In the genomic region with DNA sequence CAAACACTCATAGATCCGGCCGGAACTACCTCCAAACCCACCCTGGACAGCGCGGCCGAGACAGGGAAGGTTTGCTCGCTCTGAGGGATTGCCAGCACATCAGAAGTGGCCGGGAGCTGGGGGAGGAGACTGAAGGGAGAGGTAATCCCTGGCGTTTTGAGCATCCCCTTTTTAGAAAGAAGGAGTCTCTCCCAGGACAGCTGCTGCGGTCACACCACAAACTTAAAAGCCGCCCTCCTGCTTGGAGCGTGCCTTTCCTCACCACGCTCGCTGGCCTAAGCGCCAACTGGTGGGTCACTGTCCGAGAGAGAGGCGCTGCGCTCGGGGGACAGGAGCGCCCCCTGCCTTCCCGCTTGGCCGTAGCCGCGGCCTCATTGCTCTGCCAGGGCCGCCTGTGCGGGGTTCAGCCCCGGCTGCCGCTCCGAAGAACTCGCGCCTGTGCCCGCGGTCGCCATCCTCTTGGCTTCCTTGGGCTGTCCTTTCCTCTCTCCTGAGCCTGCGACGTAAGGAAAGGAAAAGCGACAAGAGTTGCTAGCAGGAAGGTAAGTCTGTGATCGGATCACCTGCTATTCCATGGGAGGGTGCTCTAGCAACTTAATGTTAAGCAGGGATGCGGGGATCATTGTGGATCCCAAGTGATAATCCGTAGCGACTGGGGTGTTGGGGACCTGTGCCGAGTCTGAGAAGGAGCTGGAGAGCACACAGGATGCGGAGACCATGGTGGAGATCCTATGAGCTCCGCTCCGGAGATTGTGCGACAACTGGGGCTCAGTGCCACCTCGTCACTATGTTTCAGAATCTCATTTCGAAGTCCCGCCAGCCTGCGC, we compare ENCODE assay signal across 9 mouse cellular contexts. TPM values are rescaled to one million over a fixed set of nuclear protein-coding genes. Genes with fewer than 3 reads are reported as not detected.
DNase-seq lines count a peak whose midpoint lies in the region; ATAC-seq and TF ChIP-seq lines count a peak whose summit lies in the region.
"Had no signal": no experiment of that assay in that cellular context is flagged by ENCODE, and none has a peak within 500 bp of the region (broad histone marks: within the 10 kb centered on the region; RNA-seq: fewer than 3 reads in every experiment).

A gene (plus strand): TSS at position 253 of the 827 bp plus-strand sequence.

- H3K27me3 ChIP-seq in ES-Bruce4 (ENCODE audit: control insufficient read depth, insufficient read depth, low read length, poor library complexity, severe bottlenecking) = peaks cover 5% of the 10 kb centered on the region
- peaks cover 21% of the 10 kb centered on the region for H3K27me3 ChIP-seq in liver, embryonic 16.5 days (ENCODE audit: control insufficient read depth, insufficient read depth, low read depth, low read length)
- peaks cover 3% of the 10 kb centered on the region; the same call in 1 of the 2 replicates for H3K27me3 ChIP-seq in neural tube, embryonic 14.5 days (ENCODE audit: control insufficient read depth, insufficient read depth, low read length)
- H3K27me3 ChIP-seq: CH12.LX had no signal

- H3K36me3 ChIP-seq in ES-Bruce4 (ENCODE audit: control insufficient read depth, insufficient read depth, low read length, poor library complexity, severe bottlenecking) = no peaks in the 10 kb centered on the region
- H3K36me3 ChIP-seq in liver, embryonic 16.5 days (ENCODE audit: control insufficient read depth, insufficient read depth) = no peaks in the 10 kb centered on the region
- no peaks in the 10 kb centered on the region for H3K36me3 ChIP-seq in neural tube, embryonic 14.5 days (ENCODE audit: control insufficient read depth, insufficient read depth, low read length)

- peak; percentile 58 for TF ChIP-seq CTCF in ES-Bruce4 (IDR thresholded peaks at IDR 0.05; ENCODE audit: low read depth, low read length)

- peak; percentile 98 for ATAC-seq in frontal cortex, adult (ENCODE audit: low TSS enrichment)
- ATAC-seq in liver, embryonic 16.5 days (ENCODE audit: low read depth) = peak; percentile 48; the same call in 1 of the 2 replicates
- ATAC-seq in neural tube, embryonic 14.5 days (ENCODE audit: low read depth) = peak; percentile 98

- H3K27ac ChIP-seq in ES-Bruce4 (ENCODE audit: insufficient read depth, low read length) = no peak within 1 kb of the TSS
- H3K27ac ChIP-seq in liver, embryonic 16.5 days (ENCODE audit: low read length) = no peak within 1 kb of the TSS
- H3K27ac ChIP-seq in neural tube, embryonic 14.5 days (ENCODE audit: low read depth, low read length) = no peak within 1 kb of the TSS

- H3K4me2 ChIP-seq in liver, embryonic 16.5 days (ENCODE audit: low read depth, low read length) = peak within 1 kb of the TSS; percentile 48
- H3K4me2 ChIP-seq in neural tube, embryonic 14.5 days (ENCODE audit: low read depth, low read length) = peak within 1 kb of the TSS; percentile 91

- no peaks in the 10 kb centered on the region for H3K9me3 ChIP-seq in ES-Bruce4 (replicated peaks; ENCODE audit: control insufficient read depth, insufficient read depth, low read length, poor library complexity, severe bottlenecking)
- no peaks in the 10 kb centered on the region for H3K9me3 ChIP-seq in liver, embryonic 16.5 days (replicated peaks; ENCODE audit: control insufficient read depth, low read length)
- no peaks in the 10 kb centered on the region for H3K9me3 ChIP-seq in neural tube, embryonic 14.5 days (ENCODE audit: control insufficient read depth, low read length)

- WGBS in liver, embryonic 16.5 days (ENCODE audit: insufficient replicate concordance) = under 1% methylated on average over 49 of the region's 49 CpGs
- under 1% methylated on average over 49 of the region's 49 CpGs for WGBS in neural tube, embryonic 14.5 days

- H3K4me3 ChIP-seq in ES-Bruce4 (ENCODE audit: low read depth, low read length) = peak within 1 kb of the TSS; percentile 86
- H3K4me3 ChIP-seq in liver, embryonic 16.5 days (ENCODE audit: low read depth, low read length) = peak within 1 kb of the TSS; percentile 43
- H3K4me3 ChIP-seq in neural tube, embryonic 14.5 days (ENCODE audit: low read depth, low read length) = peak within 1 kb of the TSS; percentile 48

- no peak for TF ChIP-seq POLR2A in ES-Bruce4 (IDR thresholded peaks at IDR 0.05; ENCODE audit: insufficient read depth, low read length)

- peaks cover 1% of the 10 kb centered on the region for H3K4me1 ChIP-seq in ES-Bruce4 (ENCODE audit: control insufficient read depth, insufficient read depth, low read length)
- H3K4me1 ChIP-seq in liver, embryonic 16.5 days (ENCODE audit: control insufficient read depth, low read depth, low read length) = no peaks in the 10 kb centered on the region
- H3K4me1 ChIP-seq in neural tube, embryonic 14.5 days (ENCODE audit: control insufficient read depth, insufficient read depth, low read length) = 0 out of 2 replicates have a peak, but pooled peaks cover 5% of the 10 kb centered on the region

- peak within 1 kb of the TSS; percentile 38; the same call in 1 of the 2 replicates for H3K9ac ChIP-seq in ES-Bruce4 (ENCODE audit: low read depth, poor library complexity, severe bottlenecking)
- H3K9ac ChIP-seq in liver, embryonic 16.5 days (ENCODE audit: low read depth, low read length) = no peak within 1 kb of the TSS
- peak within 1 kb of the TSS; percentile 34 for H3K9ac ChIP-seq in neural tube, embryonic 14.5 days (replicated peaks; ENCODE audit: low read depth, low read length)

- DNase-seq in cerebellum, adult 8-10 months = peak; percentile 40
- peak; percentile 87 for DNase-seq in heart, postnatal 4 days
- peak; percentile 49 to 63 for DNase-seq in layer of hippocampus, adult 18-20 months (ENCODE audit: low spot score in 2 of 2)
- DNase-seq in thymus, postnatal 25 days = peak; percentile 28

- no peak for TF ChIP-seq EP300 in ES-Bruce4 (IDR thresholded peaks at IDR 0.05; ENCODE audit: insufficient read depth, low read depth, low read length)

RNA-seq across cellular contexts. Expression of the gene that starts here (rescaled TPM):
- polyA plus RNA-seq in ES-Bruce4 (2011; ENCODE audit: insufficient read depth, insufficient read length, low read depth, missing spikeins) = 0.13 TPM in 1 of 2 replicates, not detected in the other
- 10 to 100 TPM; 15.6 to 17.3 TPM for total RNA-seq in heart, postnatal 4 days (2021)
- total RNA-seq in layer of hippocampus, adult 18-20 months (2021) = 1 to 10 TPM; 3.4 to 3.9 TPM
- 1.1 and 1.4 TPM in 2 replicates for polyA plus RNA-seq in liver, embryonic 16.5 days (2015; fragmentation: Nextera tagmentation; extraction: Ambion mirVana)
- 1.8 and 6.3 TPM in 2 replicates for polyA plus RNA-seq in neural tube, embryonic 14.5 days (2014; fragmentation: Nextera tagmentation; extraction: Ambion mirVana)
- total RNA-seq: CH12.LX had no signal

Comparison
In these comparisons a context has a peak if more than half of its experiments do, and no peak if none do; other contexts are left out.
1. DNase-seq: peak in every context shown above with its lines; median percentile 87 in heart, postnatal 4 days; 56 in layer of hippocampus, adult 18-20 months; 40 in cerebellum, adult 8-10 months; 28 in thymus, postnatal 25 days.
2. ATAC-seq: peak in every context shown above with its lines; median percentile 98 in frontal cortex, adult; 98 in neural tube, embryonic 14.5 days; 48 in liver, embryonic 16.5 days.